Mouse (Mus musculus) myocyte (in vitro differentiated cells): ENCODE data around the gene Stk10.

Experiments
- CEBPB ChIP-seq: IDR thresholded peaks from 2 replicates; pipeline ENCODE4 v1.6.1; 2011; ENCODE audit warnings: mild to moderate bottlenecking, moderate library complexity; ENCODE audit not compliant: poor library complexity, insufficient read depth, severe bottlenecking
- E2F4 ChIP-seq: IDR thresholded peaks from one replicate; pipeline ENCODE4 v1.6.1; 2011; ENCODE audit warnings: mild to moderate bottlenecking, control low read depth, moderate library complexity; ENCODE audit not compliant: insufficient read depth
- MAX ChIP-seq: IDR thresholded peaks from one replicate; pipeline ENCODE4 v1.6.1; 2011; ENCODE audit warnings: low read depth, mild to moderate bottlenecking, control low read depth
- MYOD1 ChIP-seq, 3 experiments: IDR thresholded peaks; one replicate each; pipeline ENCODE4 v1.6.1; 2011; ENCODE audit warnings: control low read depth in 2 of 3, low read depth in 2 of 3, mild to moderate bottlenecking in 2 of 3, moderate library complexity in 1 of 3; ENCODE audit not compliant: insufficient read length in 2 of 3, control insufficient read depth in 1 of 3
- MYOG ChIP-seq, 3 experiments: IDR thresholded peaks; one replicate each; pipeline ENCODE4 v1.6.1; 2011; ENCODE audit warnings: control low read depth in 2 of 3, low read depth in 2 of 3, mild to moderate bottlenecking in 2 of 3; ENCODE audit not compliant: insufficient read length in 2 of 3, control insufficient read depth in 1 of 3, insufficient read depth in 1 of 3
- POLR2A ChIP-seq: IDR thresholded peaks from one replicate; pipeline ENCODE4 v1.6.1; 2011; ENCODE audit warnings: low read depth, mild to moderate bottlenecking, control low read depth, moderate library complexity; ENCODE audit not compliant: insufficient read length
- POLR2AphosphoS2 ChIP-seq: IDR thresholded peaks from one replicate; pipeline ENCODE4 v1.6.1; 2011; ENCODE audit warnings: low read depth, control low read depth; ENCODE audit not compliant: insufficient read length
- TCF12 ChIP-seq: IDR thresholded peaks from one replicate; pipeline ENCODE4 v1.6.1; 2011; ENCODE audit warnings: mild to moderate bottlenecking, control low read depth; ENCODE audit not compliant: poor library complexity, insufficient read depth, severe bottlenecking
- USF1 ChIP-seq: IDR thresholded peaks from one replicate; pipeline ENCODE4 v1.6.1; 2011; ENCODE audit warnings: low read depth, mild to moderate bottlenecking, control low read depth, moderate library complexity

DNA sequence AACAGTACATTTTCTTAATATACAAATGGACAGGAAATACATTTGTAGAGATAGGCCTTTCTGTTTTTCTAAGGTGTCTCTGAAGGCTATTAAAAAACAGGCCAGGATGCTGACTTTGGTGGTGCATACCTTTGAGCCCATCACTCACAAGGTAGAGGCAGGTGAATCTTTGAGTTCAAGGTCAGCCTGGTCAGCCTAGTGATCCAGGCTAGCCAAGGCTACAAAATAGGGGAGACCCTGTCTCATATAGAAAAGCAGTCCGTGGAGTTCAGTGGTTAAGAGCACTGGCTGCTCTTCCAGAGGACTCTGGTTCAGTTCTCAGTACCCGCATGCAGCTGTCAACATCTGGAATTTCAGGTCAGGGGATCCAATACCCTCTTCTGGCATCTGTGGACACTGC lies 29.4 kb upstream of the Stk10 start:
- TF ChIP-seq E2F4 (no peak), POLR2A (no peak), USF1 (no peak), POLR2AphosphoS2 (no peak), MAX (no peak), MYOD1 (IDR thresholded peaks at IDR 0.05; ENCODE audit: control insufficient read depth in 1 of 3, insufficient read length in 2 of 3, low read depth in 2 of 3) (no peak), CEBPB (no peak), MYOG (IDR thresholded peaks at IDR 0.05; ENCODE audit: control insufficient read depth in 1 of 3, insufficient read depth in 1 of 3, insufficient read length in 2 of 3, low read depth in 2 of 3) (no peak), TCF12 (no peak)
